Mouse (Mus musculus): ENCODE results near the gene Gm49380. TPM values are rescaled to one million over a fixed set of nuclear protein-coding genes. Genes with fewer than 3 reads are reported as not detected.
A peak's percentile ranks its signal among the peaks of the same experiment; 100 is the strongest.
"Not testable (repeated sequence)": the region's sequence is repeated elsewhere in the genome, so short reads cannot be mapped to it uniquely, and the experiment has no call there.

The Gm49380 gene
- polyA plus RNA-seq, 1 experiment from 2014 or later: not detected

- no peak overlapping the region for H3K4me2 ChIP-seq (ENCODE audit: low read depth, low read length, severe bottlenecking)
- H3K36me3 ChIP-seq (ENCODE audit: control insufficient read depth, insufficient read depth, low read length): no peaks in the 10 kb centered on the region
- H3K9ac ChIP-seq (ENCODE audit: low read length): no peak overlapping the region
- no peaks in the 10 kb centered on the region for H3K27me3 ChIP-seq (ENCODE audit: control insufficient read depth, insufficient read depth, low read length)
- H3K27ac ChIP-seq (ENCODE audit: low read depth, low read length): no peak overlapping the region
- WGBS: 89% methylated on average over 4 of the region's 4 CpGs
- H3K9me3 ChIP-seq (ENCODE audit: control insufficient read depth, low read length): no peaks in the 10 kb centered on the region
- no peaks in the 10 kb centered on the region for H3K4me1 ChIP-seq (replicated peaks; ENCODE audit: control insufficient read depth, insufficient read depth, low read length)
- DNase-seq (ENCODE audit: low spot score): no peak
- no peak overlapping the region for H3K4me3 ChIP-seq (ENCODE audit: low read depth, low read length)
- no peak for ATAC-seq (replicated peaks; ENCODE audit: low FRiP score)
These were observed 2.9 kb upstream of the Gm49380 start for GRCm38 (mm10) chr9:44116182-44116581.

GRCm38 (mm10) chr9:44115599-44115998 lies 2.3 kb upstream of the Gm49380 start:
- no peaks in the 10 kb centered on the region for H3K4me1 ChIP-seq (replicated peaks; ENCODE audit: control insufficient read depth, insufficient read depth, low read length)
- H3K9me3 ChIP-seq (ENCODE audit: control insufficient read depth, low read length): no peaks in the 10 kb centered on the region
- no peak overlapping the region for H3K4me2 ChIP-seq (ENCODE audit: low read depth, low read length, severe bottlenecking)
- no peaks in the 10 kb centered on the region for H3K36me3 ChIP-seq (ENCODE audit: control insufficient read depth, insufficient read depth, low read length)
- ATAC-seq (replicated peaks; ENCODE audit: low FRiP score) (no peak), DNase-seq (ENCODE audit: low spot score) (no peak)
- no peaks in the 10 kb centered on the region for H3K27me3 ChIP-seq (ENCODE audit: control insufficient read depth, insufficient read depth, low read length)
- 90% methylated on average over 9 of the region's 9 CpGs for WGBS
- no peak overlapping the region for H3K4me3 ChIP-seq (ENCODE audit: low read depth, low read length)
- no peak overlapping the region for H3K27ac ChIP-seq (ENCODE audit: low read depth, low read length)
- H3K9ac ChIP-seq (ENCODE audit: low read length): no peak overlapping the region

- no peak overlapping the region for H3K4me2 ChIP-seq (ENCODE audit: low read depth, low read length, severe bottlenecking)
- H3K4me1 ChIP-seq (replicated peaks; ENCODE audit: control insufficient read depth, insufficient read depth, low read length): peaks cover 5% of the 10 kb centered on the region; the same call in 1 of the 2 replicates
- no peaks in the 10 kb centered on the region for H3K9me3 ChIP-seq (ENCODE audit: control insufficient read depth, low read length)
- no peak overlapping the region for H3K4me3 ChIP-seq (ENCODE audit: low read depth, low read length)
- ATAC-seq (replicated peaks; ENCODE audit: low FRiP score): no peak
- no peak overlapping the region for H3K9ac ChIP-seq (ENCODE audit: low read length)
- 89% methylated on average over 2 of the region's 2 CpGs for WGBS
- H3K27me3 ChIP-seq (ENCODE audit: control insufficient read depth, insufficient read depth, low read length): no peaks in the 10 kb centered on the region
- H3K36me3 ChIP-seq (ENCODE audit: control insufficient read depth, insufficient read depth, low read length): no peaks in the 10 kb centered on the region
- DNase-seq (ENCODE audit: low spot score): no peak
- H3K27ac ChIP-seq (ENCODE audit: low read depth, low read length): no peak overlapping the region
These were observed 1.2 kb upstream of the Gm49380 start for GRCm38 (mm10) chr9:44114453-44114852.

- H3K9me3 ChIP-seq (ENCODE audit: control insufficient read depth, low read length); H3K27ac ChIP-seq (ENCODE audit: low read depth, low read length); H3K4me3 ChIP-seq (ENCODE audit: low read depth, low read length); DNase-seq (ENCODE audit: low spot score); H3K36me3 ChIP-seq (ENCODE audit: control insufficient read depth, insufficient read depth, low read length); H3K27me3 ChIP-seq (ENCODE audit: control insufficient read depth, insufficient read depth, low read length); ATAC-seq (replicated peaks; ENCODE audit: low FRiP score); H3K9ac ChIP-seq (ENCODE audit: low read length): not testable (repeated sequence)
- 77% methylated on average over 9 of the region's 12 CpGs for WGBS
- Histone ChIP-seq H3K4me1 (replicated peaks; ENCODE audit: control insufficient read depth, insufficient read depth, low read length) (peaks cover 25% of the 10 kb centered on the region), H3K4me2 (ENCODE audit: low read depth, low read length, severe bottlenecking) (peak overlapping the region; percentile 55; the same call in 1 of the 2 replicates)
These were observed 1.4 kb downstream of the Gm49380 start for GRCm38 (mm10) chr9:44111909-44112308.

GRCm38 (mm10) chr9:44109360-44110095 lies 3.8 kb downstream of the Gm49380 start:
- ATAC-seq (replicated peaks; ENCODE audit: low FRiP score) (no peak), DNase-seq (ENCODE audit: low spot score) (peak; percentile 87)
- Histone ChIP-seq H3K27me3 (ENCODE audit: control insufficient read depth, insufficient read depth, low read length) (no peaks in the 10 kb centered on the region), H3K4me2 (ENCODE audit: low read depth, low read length, severe bottlenecking) (peak overlapping the region; percentile 32; the same call in 1 of the 2 replicates), H3K9me3 (ENCODE audit: control insufficient read depth, low read length) (no peaks in the 10 kb centered on the region), H3K36me3 (ENCODE audit: control insufficient read depth, insufficient read depth, low read length) (no peaks in the 10 kb centered on the region; the same call in 1 of the 2 replicates), H3K27ac (ENCODE audit: low read depth, low read length) (no peak overlapping the region), H3K4me3 (ENCODE audit: low read depth, low read length) (no peak overlapping the region), H3K4me1 (replicated peaks; ENCODE audit: control insufficient read depth, insufficient read depth, low read length) (peaks cover 25% of the 10 kb centered on the region), H3K9ac (ENCODE audit: low read length) (no peak overlapping the region; the same call in 1 of the 2 replicates)
- WGBS: 34% methylated on average over 9 of the region's 9 CpGs

GRCm38 (mm10) chr9:44108269-44109055 lies 4.8 kb downstream of the Gm49380 start:
- no peak for ATAC-seq (replicated peaks; ENCODE audit: low FRiP score)
- Histone ChIP-seq H3K27ac (ENCODE audit: low read depth, low read length) (no peak overlapping the region), H3K36me3 (ENCODE audit: control insufficient read depth, insufficient read depth, low read length) (no peaks in the 10 kb centered on the region; the same call in 1 of the 2 replicates), H3K4me1 (replicated peaks; ENCODE audit: control insufficient read depth, insufficient read depth, low read length) (peaks cover 25% of the 10 kb centered on the region), H3K9me3 (ENCODE audit: control insufficient read depth, low read length) (no peaks in the 10 kb centered on the region), H3K27me3 (ENCODE audit: control insufficient read depth, insufficient read depth, low read length) (no peaks in the 10 kb centered on the region), H3K4me2 (ENCODE audit: low read depth, low read length, severe bottlenecking) (no peak overlapping the region), H3K4me3 (ENCODE audit: low read depth, low read length) (no peak overlapping the region), H3K9ac (ENCODE audit: low read length) (no peak overlapping the region; the same call in 1 of the 2 replicates)
- WGBS: 84% methylated on average over 31 of the region's 31 CpGs
- DNase-seq (ENCODE audit: low spot score): no peak

- Histone ChIP-seq H3K4me1 (replicated peaks; ENCODE audit: control insufficient read depth, insufficient read depth, low read length) (peaks cover 25% of the 10 kb centered on the region), H3K9ac (ENCODE audit: low read length) (peak overlapping the region; percentile 0; the same call in 1 of the 2 replicates), H3K4me3 (ENCODE audit: low read depth, low read length) (no peak overlapping the region), H3K36me3 (ENCODE audit: control insufficient read depth, insufficient read depth, low read length) (no peaks in the 10 kb centered on the region; the same call in 1 of the 2 replicates), H3K4me2 (ENCODE audit: low read depth, low read length, severe bottlenecking) (peak overlapping the region; percentile 18; the same call in 1 of the 2 replicates), H3K9me3 (ENCODE audit: control insufficient read depth, low read length) (no peaks in the 10 kb centered on the region), H3K27ac (ENCODE audit: low read depth, low read length) (no peak overlapping the region), H3K27me3 (ENCODE audit: control insufficient read depth, insufficient read depth, low read length) (no peaks in the 10 kb centered on the region)
- no peak for ATAC-seq (replicated peaks; ENCODE audit: low FRiP score)
- DNase-seq (ENCODE audit: low spot score): peak; percentile 82
- 31% methylated on average over 25 of the region's 25 CpGs for WGBS
These were observed 5.6 kb downstream of the Gm49380 start for GRCm38 (mm10) chr9:44107557-44108179.

- H3K4me1 ChIP-seq (replicated peaks; ENCODE audit: control insufficient read depth, insufficient read depth, low read length): peaks cover 25% of the 10 kb centered on the region
- no peak for ATAC-seq (replicated peaks; ENCODE audit: low FRiP score)
These were observed 6.2 kb downstream of the Gm49380 start, which contains the start of gene C1qtnf5 for GRCm38 (mm10) chr9:44107110-44107509. Gene C1qtnf5 (plus strand): TSS chr9:44107245.

More at GRCm38 (mm10) chr9:44107110-44107509, 6.2 kb downstream of the Gm49380 start, which contains the start of gene C1qtnf5:
- no peaks in the 10 kb centered on the region; the same call in 1 of the 2 replicates for H3K36me3 ChIP-seq (ENCODE audit: control insufficient read depth, insufficient read depth, low read length)
- no peak for DNase-seq (ENCODE audit: low spot score)
- H3K9me3 ChIP-seq (ENCODE audit: control insufficient read depth, low read length): no peaks in the 10 kb centered on the region
- peak within 1 kb of the TSS; percentile 18; the same call in 1 of the 2 replicates for H3K4me2 ChIP-seq (ENCODE audit: low read depth, low read length, severe bottlenecking)
- H3K27me3 ChIP-seq (ENCODE audit: control insufficient read depth, insufficient read depth, low read length): no peaks in the 10 kb centered on the region
- 31% methylated on average over 8 of the region's 8 CpGs for whole genome bisulfite sequencing
- H3K27ac ChIP-seq (ENCODE audit: low read depth, low read length): no peak within 1 kb of the TSS
- H3K4me3 ChIP-seq (ENCODE audit: low read depth, low read length): no peak within 1 kb of the TSS
- H3K9ac ChIP-seq (ENCODE audit: low read length): peak within 1 kb of the TSS; percentile 0
